ENCODE assay signal across 20 mouse cellular contexts in genomic region chr3:26793334-26794101, GRCm38 (mm10).
DNase-seq lines count a peak whose midpoint lies in the region; ATAC-seq and TF ChIP-seq lines count a peak whose summit lies in the region.
"Had no signal": no experiment of that assay in that cellular context is flagged by ENCODE, and none has a peak within 500 bp of the region (broad histone marks: within the 10 kb centered on the region; RNA-seq: fewer than 3 reads in every experiment).

No protein-coding gene starts in this region.

- H3K9me3 ChIP-seq in hindbrain, embryonic 10.5 days = no peaks in the 10 kb centered on the region
- H3K9me3 ChIP-seq in hindbrain, embryonic 14.5 days (ENCODE audit: control insufficient read depth, low read length) = no peaks in the 10 kb centered on the region
- no peaks in the 10 kb centered on the region for H3K9me3 ChIP-seq in midbrain, embryonic 11.5 days (ENCODE audit: control insufficient read depth, low read length)
- H3K9me3 ChIP-seq in midbrain, embryonic 16.5 days (replicated peaks; ENCODE audit: control insufficient read depth, low read length, poor library complexity, severe bottlenecking) = no peaks in the 10 kb centered on the region
- H3K9me3 ChIP-seq: forebrain, embryonic 12.5 days; heart, embryonic 10.5 days; hindbrain, embryonic 13.5 days; intestine, embryonic 15.5 days; liver, embryonic 15.5 days had no signal

- no peak for ATAC-seq in hindbrain, embryonic 14.5 days (ENCODE audit: low FRiP score)
- ATAC-seq in midbrain, embryonic 11.5 days (ENCODE audit: low FRiP score) = no peak
- ATAC-seq in midbrain, embryonic 16.5 days = no peak
- ATAC-seq: intestine, embryonic 15.5 days had no signal

- H3K4me2 ChIP-seq in hindbrain, embryonic 14.5 days (replicated peaks) = no peak overlapping the region
- H3K4me2 ChIP-seq in midbrain, embryonic 11.5 days = no peak overlapping the region
- no peak overlapping the region for H3K4me2 ChIP-seq in midbrain, embryonic 16.5 days (ENCODE audit: low read length)
- H3K4me2 ChIP-seq: forebrain, embryonic 12.5 days; hindbrain, embryonic 13.5 days; intestine, embryonic 15.5 days; liver, embryonic 15.5 days had no signal

- no peaks in the 10 kb centered on the region for H3K27me3 ChIP-seq in hindbrain, embryonic 10.5 days (ENCODE audit: insufficient read depth, poor library complexity, severe bottlenecking)
- no peaks in the 10 kb centered on the region for H3K27me3 ChIP-seq in hindbrain, embryonic 14.5 days (ENCODE audit: control insufficient read depth, insufficient read depth, low read length)
- no peaks in the 10 kb centered on the region for H3K27me3 ChIP-seq in midbrain, embryonic 11.5 days (ENCODE audit: control insufficient read depth, insufficient read depth, low read length)
- H3K27me3 ChIP-seq in midbrain, embryonic 16.5 days (ENCODE audit: control insufficient read depth, insufficient read depth, low read depth, low read length) = no peaks in the 10 kb centered on the region
- H3K27me3 ChIP-seq: forebrain, embryonic 12.5 days; hindbrain, embryonic 13.5 days; intestine, embryonic 15.5 days; liver, embryonic 15.5 days had no signal

- peaks cover 11% of the 10 kb centered on the region for H3K4me1 ChIP-seq in hindbrain, embryonic 10.5 days (replicated peaks)
- H3K4me1 ChIP-seq in hindbrain, embryonic 14.5 days (replicated peaks; ENCODE audit: control insufficient read depth, insufficient read depth, low read length) = no peaks in the 10 kb centered on the region
- H3K4me1 ChIP-seq in midbrain, embryonic 11.5 days (ENCODE audit: control insufficient read depth, insufficient read depth, low read length) = peaks cover 2% of the 10 kb centered on the region; the same call in 1 of the 2 replicates
- H3K4me1 ChIP-seq in midbrain, embryonic 16.5 days (ENCODE audit: control insufficient read depth, insufficient read depth, low read length) = no peaks in the 10 kb centered on the region
- H3K4me1 ChIP-seq: heart, embryonic 10.5 days; intestine, embryonic 15.5 days; liver, embryonic 15.5 days had no signal

- H3K27ac ChIP-seq in hindbrain, embryonic 10.5 days = 0 out of 2 replicates have a peak overlapping the region, but pooled peaks have one; percentile 13
- no peak overlapping the region for H3K27ac ChIP-seq in hindbrain, embryonic 14.5 days
- no peak overlapping the region for H3K27ac ChIP-seq in midbrain, embryonic 11.5 days (ENCODE audit: low read depth, low read length)
- H3K27ac ChIP-seq in midbrain, embryonic 16.5 days (ENCODE audit: low read length) = no peak overlapping the region
- H3K27ac ChIP-seq: forebrain, embryonic 12.5 days; heart, embryonic 10.5 days; hindbrain, embryonic 13.5 days; intestine, embryonic 15.5 days; liver, embryonic 15.5 days had no signal

- DNase-seq in hindbrain, embryonic 10.5 days (ENCODE audit: low spot score) = no peak
- no peak for DNase-seq in hindbrain, embryonic 14.5 days (ENCODE audit: low spot score)
- peak; percentile 64 for DNase-seq in midbrain, embryonic 11.5 days (ENCODE audit: low spot score, missing footprints)
- peak; percentile 5 for DNase-seq in brain, embryonic 14.5 days (ENCODE audit: low read depth)
- peak; percentile 41 for DNase-seq in telencephalon, adult 2 months (ENCODE audit: low read depth, low spot score)
- no peak for DNase-seq in spleen, postnatal 4 days (ENCODE audit: low spot score in 2 of 2)
- DNase-seq: adrenal gland, adult 2 months; B cell, adult 2 months; cerebellum, adult 9-11 months; gastrocnemius, postnatal 25 days; heart, postnatal 10 days; kidney, postnatal 36 days; layer of hippocampus, adult 9-11 months; right cerebral cortex, adult 18-20 months had no signal

- H3K9ac ChIP-seq in hindbrain, embryonic 14.5 days = no peak overlapping the region
- H3K9ac ChIP-seq in midbrain, embryonic 11.5 days (ENCODE audit: low read length) = no peak overlapping the region
- H3K9ac ChIP-seq in midbrain, embryonic 16.5 days (ENCODE audit: low read depth, low read length) = no peak overlapping the region
- H3K9ac ChIP-seq: forebrain, embryonic 12.5 days; hindbrain, embryonic 13.5 days; intestine, embryonic 15.5 days; liver, embryonic 15.5 days had no signal

- 75% methylated on average over 12 of the region's 12 CpGs for WGBS in hindbrain, embryonic 10.5 days
- WGBS in hindbrain, embryonic 14.5 days = 79% methylated on average over 12 of the region's 12 CpGs
- 85% methylated on average over 12 of the region's 12 CpGs for WGBS in midbrain, embryonic 11.5 days
- 76% methylated on average over 12 of the region's 12 CpGs for WGBS in midbrain, embryonic 16.5 days

- TF ChIP-seq CTCF in brain, embryonic 14.5 days (IDR thresholded peaks at IDR 0.05; ENCODE audit: borderline replicate concordance, extremely low read depth, insufficient read depth, insufficient read length) = no peak

- TF ChIP-seq POLR2A in brain, embryonic 14.5 days (IDR thresholded peaks at IDR 0.05; ENCODE audit: borderline replicate concordance, extremely low read depth, insufficient read depth, insufficient read length, poor library complexity, severe bottlenecking) = no peak

- H3K36me3 ChIP-seq in hindbrain, embryonic 10.5 days = no peaks in the 10 kb centered on the region
- no peaks in the 10 kb centered on the region for H3K36me3 ChIP-seq in hindbrain, embryonic 14.5 days (replicated peaks; ENCODE audit: control insufficient read depth, insufficient read depth)
- H3K36me3 ChIP-seq in midbrain, embryonic 11.5 days (ENCODE audit: control insufficient read depth, insufficient read depth, low read length) = no peaks in the 10 kb centered on the region
- H3K36me3 ChIP-seq in midbrain, embryonic 16.5 days (ENCODE audit: control insufficient read depth, insufficient read depth, low read length) = no peaks in the 10 kb centered on the region
- H3K36me3 ChIP-seq: forebrain, embryonic 12.5 days; heart, embryonic 10.5 days; hindbrain, embryonic 13.5 days; intestine, embryonic 15.5 days; liver, embryonic 15.5 days had no signal

- H3K4me3 ChIP-seq in hindbrain, embryonic 10.5 days = no peak overlapping the region
- no peak overlapping the region for H3K4me3 ChIP-seq in hindbrain, embryonic 14.5 days (replicated peaks; ENCODE audit: low read length)
- no peak overlapping the region for H3K4me3 ChIP-seq in midbrain, embryonic 11.5 days (ENCODE audit: low read depth, low read length)
- H3K4me3 ChIP-seq in midbrain, embryonic 16.5 days (ENCODE audit: low read depth, low read length) = no peak overlapping the region
- H3K4me3 ChIP-seq: forebrain, embryonic 12.5 days; heart, embryonic 10.5 days; hindbrain, embryonic 13.5 days; intestine, embryonic 15.5 days; liver, embryonic 15.5 days had no signal

Comparison
In these comparisons a context has a peak if more than half of its experiments do, and no peak if none do; other contexts are left out.
1. DNase-seq: peak in midbrain, embryonic 11.5 days (single experiment), brain, embryonic 14.5 days (single experiment) and telencephalon, adult 2 months (single experiment); none in hindbrain, embryonic 10.5 days (single experiment), hindbrain, embryonic 14.5 days (single experiment) and spleen, postnatal 4 days (0 of 2).